Mouse (Mus musculus): Measurements from ENCODE around the gene Ak3.

Gene Ak3

DNA sequence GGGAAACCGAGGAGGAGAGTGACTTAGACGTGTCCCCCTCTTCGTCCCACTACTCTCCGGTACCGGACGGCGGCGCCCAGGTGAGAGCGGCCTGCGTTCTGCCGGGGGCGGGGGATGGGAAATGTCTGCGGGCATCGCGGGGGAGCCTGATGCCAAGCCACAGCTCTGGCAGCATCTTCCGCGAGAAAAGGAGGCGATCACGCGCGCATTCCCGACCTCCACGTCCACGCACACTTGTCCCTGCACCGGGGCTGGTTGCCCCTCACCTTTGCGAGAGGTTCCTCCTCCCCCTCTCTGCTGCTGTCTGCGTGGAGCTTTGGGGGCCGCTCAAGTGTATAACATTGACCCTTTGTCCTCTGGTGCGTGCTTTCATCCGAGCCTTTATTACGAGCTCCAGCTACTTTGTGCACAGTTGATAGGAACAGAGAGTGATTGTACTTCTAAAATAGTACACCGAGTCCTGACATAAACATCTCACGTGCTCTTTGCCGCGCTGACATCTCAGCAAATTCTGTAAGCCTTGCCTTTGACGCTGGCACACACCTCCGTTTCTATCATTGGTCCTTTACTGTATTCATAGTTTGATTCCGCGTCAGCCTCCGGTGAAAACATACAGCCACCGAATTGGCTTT, 57.1 kb downstream of the Ak3 start:
- peak; percentile 67 for DNase-seq

DNA sequence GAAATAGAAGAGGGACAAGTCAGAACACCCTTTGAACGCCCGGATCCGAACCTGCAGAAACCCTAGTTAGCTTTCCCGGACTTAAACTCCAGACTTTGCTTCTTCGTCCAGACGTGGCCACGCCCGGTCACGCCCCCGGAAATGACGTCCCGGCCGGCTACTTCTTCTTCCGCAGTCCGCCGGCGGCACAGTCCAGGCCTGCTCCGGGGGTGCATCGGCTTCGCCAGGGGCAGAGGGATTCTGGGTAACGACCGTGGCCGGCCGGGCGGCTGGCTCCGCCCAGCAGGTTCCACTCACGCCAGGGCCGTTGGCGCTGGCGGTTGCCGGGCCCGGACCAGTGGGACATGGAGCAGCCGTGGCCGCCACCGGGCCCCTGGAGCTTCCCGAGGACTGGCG, 57.6 kb downstream of the Ak3 start, which contains the start of gene Cdc37l1:
Cdc37l1 (plus strand) TSS at position 159 of the 396 bp plus-strand sequence.
- DNase-seq: peak; percentile 99

DNA sequence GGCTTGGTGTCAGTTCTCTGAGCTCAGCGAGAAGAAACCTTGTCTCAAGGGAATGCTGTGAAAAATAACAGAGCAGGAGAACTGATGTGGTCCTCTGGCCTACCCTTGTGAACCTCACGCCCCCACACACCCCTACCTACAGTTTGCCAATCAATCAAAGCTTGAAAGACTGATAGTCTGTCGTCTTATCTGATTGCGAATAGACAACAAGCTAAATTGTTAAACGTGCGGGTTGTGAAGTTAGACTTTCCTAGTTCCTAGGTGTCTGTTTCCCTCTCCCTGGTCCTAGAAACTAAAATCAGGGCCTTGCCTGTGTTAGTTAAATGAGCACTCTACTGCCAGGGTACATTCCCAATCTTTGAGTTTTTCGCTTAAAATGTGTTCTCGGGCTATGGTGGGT, 58.2 kb downstream of the Ak3 start:
- no peak for DNase-seq

DNA sequence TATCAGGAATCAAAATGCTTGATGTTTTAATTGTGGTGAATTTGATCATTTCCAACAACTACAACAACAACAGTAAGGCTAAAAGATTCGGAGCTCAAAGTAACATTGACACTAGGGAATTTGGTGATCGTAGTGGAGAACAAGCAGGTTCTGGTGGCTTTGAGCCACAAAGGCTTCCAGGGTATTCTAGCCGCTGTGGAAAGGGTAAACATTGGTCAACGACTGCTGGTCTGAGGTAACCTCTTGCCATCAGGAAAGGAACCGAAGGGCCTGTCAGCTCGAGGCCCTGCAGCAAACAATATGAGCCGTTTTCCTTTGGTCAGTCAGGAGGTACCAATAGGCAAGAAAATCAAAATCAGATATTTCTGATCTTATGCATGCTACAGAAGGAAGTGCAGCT, 65.1 kb downstream of the Ak3 start:
- no peak for DNase-seq

DNA sequence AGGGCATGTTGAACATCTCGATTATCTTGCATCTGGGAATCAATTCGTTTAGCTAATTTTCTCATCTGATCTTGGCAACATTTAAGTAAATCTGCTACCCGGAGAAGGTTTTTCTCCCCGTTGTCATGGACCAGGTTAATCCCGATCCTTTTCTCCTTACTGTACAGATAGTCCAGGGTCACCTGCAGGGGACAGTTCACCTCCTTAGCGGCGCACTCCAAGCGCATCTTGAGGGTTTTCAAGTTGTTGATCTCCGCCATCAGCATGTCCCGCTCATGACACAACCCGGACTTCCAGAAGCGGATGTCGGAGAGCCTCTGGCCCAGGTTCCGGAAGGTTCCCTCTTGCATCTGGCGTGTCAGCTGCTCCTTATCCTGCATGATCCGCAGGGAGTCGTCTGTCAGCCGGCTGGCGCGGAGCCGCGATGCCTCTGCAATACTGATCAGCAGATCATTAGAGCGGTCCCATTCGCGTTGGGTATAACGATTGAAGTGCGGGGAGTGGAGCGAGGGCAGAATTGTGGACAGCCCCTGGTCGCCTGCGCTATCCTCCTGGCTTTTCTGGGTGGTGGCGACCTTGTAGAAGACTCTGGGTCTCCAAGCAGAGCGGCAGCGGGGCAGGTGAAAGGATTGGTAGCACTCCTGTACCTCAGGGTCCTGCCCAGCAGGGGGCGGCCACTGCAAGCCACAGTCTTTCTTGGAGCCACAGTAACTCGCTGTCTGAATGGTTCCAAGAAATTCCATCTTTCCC, 72.7 kb downstream of the Ak3 start:
- peak; percentile 88 for DNase-seq
